Mouse (Mus musculus) intestine, postnatal 0 days (tissue): ENCODE results near the gene Cacna1c. TPM values are rescaled to one million over a fixed set of nuclear protein-coding genes. Genes with fewer than 3 reads are reported as not detected.
A peak's percentile ranks its signal among the peaks of the same experiment; 100 is the strongest.

ENCODE experiments used
- ATAC-seq: fragments of 200-750 bp; cut with Nextera tagmentation; 2 replicates; pipeline ENCODE4 v1.8.0; 2017; ENCODE audit warnings: mild to moderate bottlenecking, moderate TSS enrichment, moderate library complexity
- H3K27ac ChIP-seq: fragments of 300-500 bp; sonication (generic); 2 replicates; pipeline ENCODE4 v1.5.1; 2014; ENCODE audit warnings: mild to moderate bottlenecking, low read depth, low read length, moderate library complexity
- H3K27me3 ChIP-seq: fragments of 300-500 bp; sonication (generic); replicated peaks from 2 replicates; pipeline ENCODE4 v1.6.1; 2014; ENCODE audit warnings: low read length, mixed read lengths; ENCODE audit not compliant: control insufficient read depth, insufficient read depth
- H3K36me3 ChIP-seq: fragments of 300-500 bp; sonication (generic); 2 replicates; pipeline ENCODE4 v1.6.1; 2014; ENCODE audit warnings: mild to moderate bottlenecking, moderate library complexity; ENCODE audit not compliant: control insufficient read depth, insufficient read depth
- H3K4me1 ChIP-seq: fragments of 300-500 bp; sonication (generic); replicated peaks from 2 replicates; pipeline ENCODE4 v1.6.1; 2014; ENCODE audit warnings: antibody characterized with exemption, low read length, mixed read lengths; ENCODE audit not compliant: control insufficient read depth, insufficient read depth
- H3K4me2 ChIP-seq: fragments of 300-500 bp; sonication (generic); replicated peaks from 2 replicates; pipeline ENCODE4 v1.6.1; 2014; ENCODE audit warnings: low read depth, mild to moderate bottlenecking, moderate library complexity
- H3K4me3 ChIP-seq: fragments of 300-500 bp; sonication (generic); 2 replicates; pipeline ENCODE4 v1.5.1; 2014; ENCODE audit warnings: low read depth, low read length
- H3K9ac ChIP-seq: fragments of 300-500 bp; sonication (generic); 2 replicates; pipeline ENCODE4 v1.6.1; 2014; ENCODE audit warnings: mild to moderate bottlenecking, low read depth, low read length
- H3K9me3 ChIP-seq: fragments of 300-500 bp; sonication (generic); 2 replicates; pipeline ENCODE4 v1.6.1; 2016; ENCODE audit warnings: mixed run types; ENCODE audit not compliant: control insufficient read depth
- CTCF ChIP-seq: sonication (generic); IDR thresholded peaks from 2 replicates; pipeline ENCODE4 v1.5.1; 2016; ENCODE audit warnings: low read depth, mild to moderate bottlenecking, control low read depth, antibody characterized with exemption, moderate library complexity
- WGBS: fragments of 180-500 bp; shearing (Covaris S2); extraction: QIAGEN DNeasy Blood & Tissue Kit; methylation state at CpG from one replicate; pipeline ENCODE4 v1.1.7; 2014; 5-methylcytosine and 5-hydroxymethylcytosine counted together
- polyA plus RNA-seq: library from polyadenylated mRNA; unstranded; fragments of >200 nt; fragmentation: Nextera tagmentation; extraction: Ambion mirVana; gene quantifications from 2 replicates; pipeline ENCODE4 v1.2.1, GENCODE M21; 2015

Cacna1c gene
- polyA plus RNA-seq, 1 experiment from 2014 or later, result 1.2 TPM

DNA sequence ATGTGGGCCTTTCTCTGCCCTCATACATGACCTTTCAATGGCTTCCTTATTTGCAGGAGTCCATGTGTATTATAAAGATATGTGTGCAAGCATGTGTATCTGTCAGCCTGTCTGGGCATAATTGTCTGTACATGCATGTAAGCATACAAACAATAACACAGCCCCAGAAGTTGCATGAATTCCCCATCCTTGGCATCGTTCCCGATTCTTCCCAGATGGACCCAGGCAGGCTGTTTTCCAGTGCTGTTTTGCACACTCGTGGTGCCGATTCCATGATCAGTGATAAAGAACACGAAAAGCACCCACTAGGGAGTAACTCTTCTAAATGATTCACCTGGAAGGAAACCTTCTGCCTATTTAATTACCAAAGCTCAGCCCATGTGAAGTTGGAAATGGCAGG, 156.9 kb downstream of the Cacna1c start:
- no peak overlapping the region for H3K4me2 ChIP-seq
- no peak overlapping the region for H3K9ac ChIP-seq
- no peaks in the 10 kb centered on the region for H3K9me3 ChIP-seq
- no peak for TF ChIP-seq CTCF
- H3K27me3 ChIP-seq, result no peaks in the 10 kb centered on the region
- no peaks in the 10 kb centered on the region for H3K4me1 ChIP-seq
- H3K27ac ChIP-seq, result no peak overlapping the region
- ATAC-seq, result no peak
- WGBS, result 75% methylated on average over 5 of the region's 5 CpGs
- no peaks in the 10 kb centered on the region for H3K36me3 ChIP-seq
- no peak overlapping the region for H3K4me3 ChIP-seq

DNA sequence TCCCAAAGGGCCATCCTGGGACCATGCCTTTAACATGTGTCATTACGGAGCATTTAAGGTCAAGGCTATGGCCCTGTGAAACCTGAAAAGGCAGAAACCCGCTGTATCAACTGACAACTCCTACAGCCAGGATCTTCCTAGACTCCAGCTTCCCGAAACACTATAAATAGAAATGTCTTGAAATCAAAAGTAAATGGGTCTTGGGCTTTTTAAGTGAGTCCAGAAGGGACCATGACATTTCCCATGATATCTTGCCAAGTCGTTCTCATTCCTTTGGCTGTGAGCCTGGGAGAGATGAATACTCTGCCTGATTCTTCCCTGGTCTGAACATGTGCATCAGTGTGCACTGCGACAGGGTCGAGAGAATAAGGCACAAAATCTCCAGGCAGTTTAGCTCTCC, 158.4 kb downstream of the Cacna1c start:
- no peaks in the 10 kb centered on the region for H3K27me3 ChIP-seq
- no peak overlapping the region for H3K9ac ChIP-seq
- no peak for ATAC-seq
- no peaks in the 10 kb centered on the region for H3K4me1 ChIP-seq
- WGBS, result 60% methylated on average over 6 of the region's 6 CpGs
- no peak for TF ChIP-seq CTCF
- no peaks in the 10 kb centered on the region for H3K36me3 ChIP-seq
- no peak overlapping the region for H3K27ac ChIP-seq
- H3K9me3 ChIP-seq, result no peaks in the 10 kb centered on the region
- no peak overlapping the region for H3K4me2 ChIP-seq
- H3K4me3 ChIP-seq, result no peak overlapping the region

DNA sequence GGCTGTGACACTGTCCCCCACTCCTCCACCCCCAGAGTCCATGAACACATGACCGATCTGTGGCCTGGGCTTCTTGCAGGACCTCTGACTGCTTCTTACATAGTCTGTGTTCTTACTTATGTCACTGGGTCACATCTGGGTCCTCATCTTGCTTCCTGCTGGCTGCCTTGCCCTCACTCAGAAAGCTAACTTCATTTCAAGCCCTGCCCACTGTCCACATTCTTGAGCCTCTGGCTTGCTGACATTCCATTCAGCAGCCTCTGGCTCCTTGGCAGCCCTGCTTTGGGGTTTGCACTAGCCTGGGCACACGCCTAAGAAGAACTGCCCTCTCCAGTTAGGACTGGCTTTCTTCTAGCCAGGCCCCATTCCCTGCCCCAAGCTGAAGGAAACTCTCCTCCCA, 159.2 kb downstream of the Cacna1c start:
- Histone ChIP-seq H3K9me3 (no peaks in the 10 kb centered on the region), H3K27me3 (no peaks in the 10 kb centered on the region), H3K4me3 (no peak overlapping the region), H3K27ac (no peak overlapping the region), H3K9ac (no peak overlapping the region), H3K4me2 (no peak overlapping the region), H3K36me3 (no peaks in the 10 kb centered on the region), H3K4me1 (no peaks in the 10 kb centered on the region)
- no peak for TF ChIP-seq CTCF
- WGBS, result 56% methylated on average over 2 of the region's 2 CpGs
- no peak for ATAC-seq

DNA sequence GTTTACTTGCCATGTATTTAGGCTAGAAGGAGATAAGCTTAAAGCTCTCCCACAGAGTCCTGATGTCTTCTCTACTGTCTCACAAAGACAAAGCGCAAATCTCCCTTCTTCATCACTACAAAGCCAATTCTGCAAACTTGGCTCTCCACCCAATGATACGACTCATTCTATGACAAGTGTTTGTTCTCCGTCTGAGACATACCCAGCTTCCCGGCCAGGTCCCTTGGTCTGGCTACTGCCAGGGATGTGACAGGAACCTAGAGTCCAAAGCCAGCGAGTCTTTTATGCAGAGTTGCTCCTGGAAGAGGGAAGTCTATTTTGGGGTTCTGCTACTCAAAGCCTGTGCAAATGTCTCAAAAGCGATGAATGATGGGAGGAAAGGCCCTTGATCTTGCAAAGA, 160.9 kb downstream of the Cacna1c start:
- Histone ChIP-seq H3K9me3 (no peaks in the 10 kb centered on the region), H3K9ac (no peak overlapping the region), H3K27me3 (no peaks in the 10 kb centered on the region), H3K4me2 (no peak overlapping the region), H3K4me1 (no peaks in the 10 kb centered on the region), H3K36me3 (no peaks in the 10 kb centered on the region), H3K4me3 (no peak overlapping the region), H3K27ac (no peak overlapping the region)
- no peak for ATAC-seq
- TF ChIP-seq CTCF, result no peak
- WGBS, result 78% methylated on average over 6 of the region's 6 CpGs

DNA sequence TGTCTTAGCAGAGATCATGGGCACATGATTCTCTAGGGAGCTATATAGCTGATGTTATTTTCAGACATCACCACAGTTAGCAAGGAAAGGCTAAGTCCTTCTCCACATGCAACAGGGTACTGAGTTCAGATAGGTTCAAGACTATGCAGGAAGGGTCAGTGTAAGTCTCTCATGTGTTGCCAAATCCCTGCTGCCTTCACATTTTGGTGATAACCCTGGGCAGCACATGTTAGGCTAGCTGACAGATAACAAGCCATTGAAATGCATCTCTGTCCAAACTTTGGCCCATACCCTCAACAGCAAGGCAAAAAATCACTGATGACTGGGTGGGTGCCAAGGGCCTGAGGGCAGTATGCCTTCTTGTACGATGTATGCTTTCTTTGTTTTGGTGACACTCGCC, 161.3 kb downstream of the Cacna1c start:
- Histone ChIP-seq H3K27me3 (no peaks in the 10 kb centered on the region), H3K9me3 (no peaks in the 10 kb centered on the region), H3K4me3 (no peak overlapping the region), H3K27ac (no peak overlapping the region), H3K4me2 (no peak overlapping the region), H3K36me3 (no peaks in the 10 kb centered on the region), H3K4me1 (no peaks in the 10 kb centered on the region), H3K9ac (no peak overlapping the region)
- no peak for ATAC-seq
- 92% methylated on average over 2 of the region's 2 CpGs for WGBS
- no peak for TF ChIP-seq CTCF

DNA sequence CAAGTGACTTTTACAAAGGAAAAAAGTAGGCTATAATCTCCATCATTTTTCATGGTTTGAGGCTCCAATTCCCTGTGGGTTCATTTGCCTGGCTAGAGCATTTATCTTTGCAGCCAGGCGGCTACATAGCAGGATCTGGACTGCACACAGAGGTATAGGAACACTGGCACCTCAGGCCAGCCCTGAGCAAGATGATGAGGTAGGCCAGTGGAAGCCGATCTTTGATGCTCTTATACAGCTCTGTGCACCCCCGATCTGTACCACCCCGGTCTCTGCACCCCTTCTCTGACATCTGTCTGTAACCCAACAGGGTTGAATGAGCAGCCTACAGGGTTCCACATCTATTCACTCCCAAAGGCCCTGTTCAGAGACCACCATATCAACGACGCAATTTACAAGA, 168.3 kb downstream of the Cacna1c start:
- H3K4me3 ChIP-seq, result no peak overlapping the region
- H3K9me3 ChIP-seq, result no peaks in the 10 kb centered on the region

DNA sequence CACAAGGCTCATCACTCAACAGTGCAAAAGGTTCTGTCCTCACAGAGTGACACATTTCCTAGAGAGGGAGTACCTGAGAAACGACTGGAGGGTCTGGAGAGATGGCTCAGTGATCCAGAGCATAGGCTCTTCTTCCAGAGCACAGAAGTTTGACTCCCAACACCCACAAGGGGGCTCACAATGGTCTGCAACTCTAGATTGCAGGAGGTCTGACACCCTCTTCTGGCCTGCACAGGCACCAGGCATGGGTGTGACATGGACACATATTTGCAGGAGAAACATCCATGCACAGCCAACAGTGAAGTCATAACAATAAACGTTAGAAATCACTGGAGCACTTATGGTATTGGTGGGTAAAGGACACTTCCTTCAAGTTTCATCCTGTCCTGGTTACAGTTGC, 173.4 kb downstream of the Cacna1c start:
- no peak overlapping the region for H3K4me2 ChIP-seq
- no peak overlapping the region for H3K9ac ChIP-seq
- no peak for ATAC-seq
- peak; percentile 40; the same call in 1 of the 2 replicates for TF ChIP-seq CTCF
- no peaks in the 10 kb centered on the region for H3K4me1 ChIP-seq
- H3K36me3 ChIP-seq, result no peaks in the 10 kb centered on the region
- H3K27ac ChIP-seq, result no peak overlapping the region
- no peak overlapping the region for H3K4me3 ChIP-seq
- 36% methylated on average over 2 of the region's 2 CpGs for WGBS
- H3K9me3 ChIP-seq, result no peaks in the 10 kb centered on the region
- no peaks in the 10 kb centered on the region for H3K27me3 ChIP-seq

More for the DNA sequence above, 168.3 kb downstream of the Cacna1c start:
- 81% methylated on average over 6 of the region's 6 CpGs for WGBS
- no peak overlapping the region for H3K27ac ChIP-seq
- H3K4me1 ChIP-seq, result no peaks in the 10 kb centered on the region
- no peaks in the 10 kb centered on the region for H3K27me3 ChIP-seq
- TF ChIP-seq CTCF, result no peak
- H3K36me3 ChIP-seq, result no peaks in the 10 kb centered on the region
- no peak overlapping the region for H3K4me2 ChIP-seq
- no peak overlapping the region for H3K9ac ChIP-seq
- ATAC-seq, result no peak
